Mouse (Mus musculus) bone marrow, adult 2 months (tissue): Measurements from ENCODE around the gene Eapp.

ENCODE experiments used
- CTCF ChIP-seq: fragments of 200-500 bp; IDR thresholded peaks from 2 replicates; pipeline ENCODE4 v1.5.1; 2011; ENCODE audit warnings: low read length, control low read depth; ENCODE audit not compliant: control insufficient read depth, insufficient read depth
- POLR2A ChIP-seq: fragments of 200-500 bp; IDR thresholded peaks from 2 replicates; pipeline ENCODE4 v1.6.1; 2011; ENCODE audit warnings: low read depth, mild to moderate bottlenecking, control low read depth, low read length, borderline replicate concordance; ENCODE audit not compliant: control insufficient read depth

- TF ChIP-seq POLR2A: no peak
- TF ChIP-seq CTCF: no peak
Measured at GRCm38 (mm10) chr12:54641374-54641773, 54.3 kb downstream of the Eapp start.
